ENCODE assay signal across 17 mouse cellular contexts in the genomic region with DNA sequence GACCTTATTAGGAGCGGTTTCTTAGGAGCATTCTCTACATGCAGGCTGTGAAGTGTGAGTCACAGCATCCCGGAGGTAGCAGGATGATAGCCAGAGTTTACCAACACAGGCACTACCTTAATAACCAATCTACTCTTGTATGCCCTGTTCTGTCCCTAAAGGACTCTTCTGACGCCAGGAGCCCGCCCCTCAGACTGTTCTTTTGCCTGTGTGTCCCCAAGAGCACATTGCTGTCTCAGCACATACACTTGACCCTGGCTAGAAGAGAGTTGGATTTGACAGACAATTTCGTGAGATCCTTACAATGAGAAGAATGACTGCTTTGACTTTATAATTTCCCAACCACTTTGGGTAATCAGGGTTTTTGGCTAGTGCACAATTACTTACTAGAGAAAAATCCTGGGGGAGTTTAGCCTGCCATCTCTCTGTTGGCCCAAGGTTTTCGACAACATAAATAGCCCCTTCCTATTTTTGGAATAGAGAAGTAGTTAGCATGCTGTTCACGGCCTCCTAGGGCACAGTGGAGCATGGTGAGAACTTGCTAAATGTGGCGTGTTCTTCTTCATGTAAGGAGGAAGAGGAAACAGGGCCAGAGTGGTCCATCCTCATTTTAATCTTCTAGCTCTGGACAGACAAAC.
A peak's percentile ranks its signal among the peaks of the same experiment; 100 is the strongest.
DNase-seq lines count a peak whose midpoint lies in the region; ATAC-seq lines count a peak whose summit lies in the region.
"Had no signal": no experiment of that assay in that cellular context is flagged by ENCODE, and none has a peak within 500 bp of the region (broad histone marks: within the 10 kb centered on the region; RNA-seq: fewer than 3 reads in every experiment).

No protein-coding gene starts in this region.

- no peak overlapping the region for H3K4me3 ChIP-seq in hindbrain, embryonic 14.5 days (replicated peaks; ENCODE audit: low read length)
- H3K4me3 ChIP-seq in hindbrain, embryonic 10.5 days, result no peak overlapping the region
- H3K4me3 ChIP-seq in midbrain, embryonic 16.5 days (ENCODE audit: low read depth, low read length), result no peak overlapping the region
- H3K4me3 ChIP-seq: erythroblast, embryonic 14.5 days had no signal

- no peak overlapping the region for H3K9ac ChIP-seq in hindbrain, embryonic 14.5 days
- H3K9ac ChIP-seq in midbrain, embryonic 16.5 days (ENCODE audit: low read depth, low read length), result no peak overlapping the region

- peak; percentile 12 for DNase-seq in cerebellum, adult 9-10 months
- no peak for DNase-seq in hindbrain, embryonic 14.5 days (ENCODE audit: low spot score)
- DNase-seq in hindbrain, embryonic 10.5 days (ENCODE audit: low spot score), result no peak
- DNase-seq in left cerebral cortex, postnatal 4 days, result peak; percentile 18
- no peak for DNase-seq in left cerebral cortex, adult 9 months (ENCODE audit: low spot score in 2 of 2)
- no peak for DNase-seq in adrenal gland, postnatal 10 days
- DNase-seq: adrenal gland, adult 2 months; gastrocnemius, postnatal 25 days; heart, postnatal 10 days; kidney, adult 8-10 months; kidney, postnatal 36 days; lung, adult 2 months; lung, postnatal 36 days had no signal

- no peak overlapping the region for H3K27ac ChIP-seq in hindbrain, embryonic 14.5 days
- no peak overlapping the region for H3K27ac ChIP-seq in hindbrain, embryonic 10.5 days
- H3K27ac ChIP-seq in midbrain, embryonic 16.5 days (ENCODE audit: low read length), result no peak overlapping the region

- intact Hi-C loops in left cerebral cortex, postnatal 4 days (cut with DNase I), result no loop called here

- WGBS in hindbrain, embryonic 14.5 days, result 72% methylated on average over 8 of the region's 8 CpGs
- 83% methylated on average over 8 of the region's 8 CpGs for WGBS in hindbrain, embryonic 10.5 days
- 68% methylated on average over 8 of the region's 8 CpGs for WGBS in midbrain, embryonic 16.5 days

- H3K4me1 ChIP-seq in hindbrain, embryonic 14.5 days (replicated peaks; ENCODE audit: control insufficient read depth, insufficient read depth, low read length), result no peaks in the 10 kb centered on the region
- H3K4me1 ChIP-seq in hindbrain, embryonic 10.5 days (replicated peaks), result no peaks in the 10 kb centered on the region
- no peaks in the 10 kb centered on the region for H3K4me1 ChIP-seq in midbrain, embryonic 16.5 days (ENCODE audit: control insufficient read depth, insufficient read depth, low read length)

- H3K4me2 ChIP-seq in hindbrain, embryonic 14.5 days (replicated peaks), result no peak overlapping the region
- no peak overlapping the region for H3K4me2 ChIP-seq in midbrain, embryonic 16.5 days (ENCODE audit: low read length)

- H3K27me3 ChIP-seq in hindbrain, embryonic 14.5 days (ENCODE audit: control insufficient read depth, insufficient read depth, low read length), result no peaks in the 10 kb centered on the region
- H3K27me3 ChIP-seq in hindbrain, embryonic 10.5 days (ENCODE audit: insufficient read depth, poor library complexity, severe bottlenecking), result no peaks in the 10 kb centered on the region
- H3K27me3 ChIP-seq in midbrain, embryonic 16.5 days (ENCODE audit: control insufficient read depth, insufficient read depth, low read depth, low read length), result no peaks in the 10 kb centered on the region

- H3K9me3 ChIP-seq in hindbrain, embryonic 14.5 days (ENCODE audit: control insufficient read depth, low read length), result no peaks in the 10 kb centered on the region
- no peaks in the 10 kb centered on the region for H3K9me3 ChIP-seq in hindbrain, embryonic 10.5 days
- no peaks in the 10 kb centered on the region for H3K9me3 ChIP-seq in midbrain, embryonic 16.5 days (replicated peaks; ENCODE audit: control insufficient read depth, low read length, poor library complexity, severe bottlenecking)

- H3K36me3 ChIP-seq in hindbrain, embryonic 14.5 days (replicated peaks; ENCODE audit: control insufficient read depth, insufficient read depth), result no peaks in the 10 kb centered on the region
- no peaks in the 10 kb centered on the region for H3K36me3 ChIP-seq in hindbrain, embryonic 10.5 days
- no peaks in the 10 kb centered on the region for H3K36me3 ChIP-seq in midbrain, embryonic 16.5 days (ENCODE audit: control insufficient read depth, insufficient read depth, low read length)

- ATAC-seq in cerebellum, adult (ENCODE audit: insufficient number of reproducible peaks, low FRiP score, low TSS enrichment), result no peak
- peak; percentile 38; the same call in 1 of the 2 replicates for ATAC-seq in hindbrain, embryonic 14.5 days (ENCODE audit: low FRiP score)
- peak; percentile 72 for ATAC-seq in midbrain, embryonic 16.5 days
- ATAC-seq: inflammation-experienced regulatory T-cells, adult 6 months had no signal

Comparison
In these comparisons a context has a peak if more than half of its experiments do, and no peak if none do; other contexts are left out.
1. DNase-seq: peak in cerebellum, adult 9-10 months (single experiment) and left cerebral cortex, postnatal 4 days (single experiment); none in hindbrain, embryonic 14.5 days (single experiment), hindbrain, embryonic 10.5 days (single experiment), left cerebral cortex, adult 9 months (0 of 2) and adrenal gland, postnatal 10 days (single experiment).